Mouse (Mus musculus): ENCODE data around the gene Tnfrsf13b. TPM values are rescaled to one million over a fixed set of nuclear protein-coding genes. Genes with fewer than 3 reads are reported as not detected.
"Not testable (repeated sequence)": the region's sequence is repeated elsewhere in the genome, so short reads cannot be mapped to it uniquely, and the experiment has no call there.

Tnfrsf13b gene
- polyA plus RNA-seq, 1 experiment from 2014 or later, result 3.3 TPM

DNA sequence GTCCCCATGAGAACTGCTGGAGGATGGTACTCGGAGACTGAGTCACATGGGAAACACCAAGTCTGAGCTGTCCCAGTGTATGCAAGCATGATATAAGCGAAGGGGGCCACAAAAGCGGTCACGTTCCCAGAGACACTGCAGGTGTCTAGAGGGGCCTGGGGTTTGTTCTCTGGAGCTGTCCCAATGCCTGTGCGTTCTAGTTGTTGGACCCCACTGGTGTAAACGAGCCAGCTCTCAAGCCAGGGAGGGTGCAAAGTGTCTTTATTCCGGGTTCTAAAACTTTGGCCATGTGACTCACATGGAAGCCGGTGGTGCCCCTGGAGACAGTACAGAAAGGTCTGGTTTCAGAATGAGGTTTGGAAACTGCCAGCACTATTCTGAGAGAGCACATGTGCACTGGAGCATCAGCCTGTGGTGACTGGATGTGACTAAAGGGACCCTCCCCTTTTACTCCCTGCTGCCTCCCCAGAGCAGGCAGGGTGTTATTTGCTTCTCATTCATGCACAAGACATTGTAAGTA lies 3.7 kb upstream of the Tnfrsf13b start:
- Histone ChIP-seq H3K4me2 (ENCODE audit: low read depth, low read length) (no peak overlapping the region), H3K9ac (ENCODE audit: low read length) (no peak overlapping the region), H3K9me3 (ENCODE audit: control insufficient read depth, low read length) (no peaks in the 10 kb centered on the region), H3K36me3 (ENCODE audit: control insufficient read depth, insufficient read depth, low read length) (no peaks in the 10 kb centered on the region), H3K4me3 (ENCODE audit: low read length) (no peak overlapping the region), H3K27me3 (ENCODE audit: control insufficient read depth, insufficient read depth, low read depth, low read length) (no peaks in the 10 kb centered on the region), H3K4me1 (replicated peaks; ENCODE audit: control insufficient read depth, insufficient read depth, low read length) (no peaks in the 10 kb centered on the region), H3K27ac (ENCODE audit: low read length) (no peak overlapping the region)
- WGBS, result 84% methylated on average over 8 of the region's 8 CpGs
- no peak for ATAC-seq (ENCODE audit: low read depth)

DNA sequence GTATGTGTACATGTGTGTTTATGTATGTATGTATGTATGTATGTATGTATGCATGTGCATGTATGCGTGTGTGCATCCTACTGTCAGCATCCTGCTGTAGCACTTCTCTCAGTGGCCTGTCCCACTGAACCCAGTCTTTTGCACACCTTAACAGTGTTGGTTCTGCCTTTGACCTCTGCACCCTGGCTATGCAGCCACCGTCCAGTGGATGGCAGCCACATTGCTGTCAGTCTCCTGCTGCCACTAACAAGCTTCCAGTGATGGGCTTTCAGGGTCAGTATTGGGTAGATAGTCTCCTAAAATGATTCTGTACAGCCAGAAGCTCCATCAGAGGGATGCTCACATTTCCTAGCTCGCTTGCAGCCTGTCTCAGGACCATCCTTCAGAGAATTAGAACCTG lies 2.7 kb upstream of the Tnfrsf13b start:
- H3K9ac ChIP-seq (ENCODE audit: low read length), result no peak overlapping the region
- H3K4me1 ChIP-seq (replicated peaks; ENCODE audit: control insufficient read depth, insufficient read depth, low read length), result no peaks in the 10 kb centered on the region
- 54% methylated on average over 3 of the region's 3 CpGs for whole genome bisulfite sequencing
- H3K36me3 ChIP-seq (ENCODE audit: control insufficient read depth, insufficient read depth, low read length), result no peaks in the 10 kb centered on the region
- no peak for ATAC-seq (ENCODE audit: low read depth)
- H3K4me3 ChIP-seq (ENCODE audit: low read length), result no peak overlapping the region
- no peaks in the 10 kb centered on the region for H3K27me3 ChIP-seq (ENCODE audit: control insufficient read depth, insufficient read depth, low read depth, low read length)
- no peaks in the 10 kb centered on the region for H3K9me3 ChIP-seq (ENCODE audit: control insufficient read depth, low read length)
- H3K4me2 ChIP-seq (ENCODE audit: low read depth, low read length), result no peak overlapping the region
- H3K27ac ChIP-seq (ENCODE audit: low read length), result no peak overlapping the region

GRCm38 (mm10) chr11:61125970-61126369 lies 585 bp upstream of the Tnfrsf13b start:
- 79% methylated on average over 5 of the region's 5 CpGs for WGBS
- Histone ChIP-seq H3K9ac (ENCODE audit: low read length) (no peak overlapping the region), H3K36me3 (ENCODE audit: control insufficient read depth, insufficient read depth, low read length) (no peaks in the 10 kb centered on the region), H3K4me1 (replicated peaks; ENCODE audit: control insufficient read depth, insufficient read depth, low read length) (no peaks in the 10 kb centered on the region), H3K4me2 (ENCODE audit: low read depth, low read length) (no peak overlapping the region), H3K9me3 (ENCODE audit: control insufficient read depth, low read length) (no peaks in the 10 kb centered on the region), H3K27me3 (ENCODE audit: control insufficient read depth, insufficient read depth, low read depth, low read length) (no peaks in the 10 kb centered on the region), H3K4me3 (ENCODE audit: low read length) (no peak overlapping the region), H3K27ac (ENCODE audit: low read length) (no peak overlapping the region)
- ATAC-seq (ENCODE audit: low read depth), result no peak

DNA sequence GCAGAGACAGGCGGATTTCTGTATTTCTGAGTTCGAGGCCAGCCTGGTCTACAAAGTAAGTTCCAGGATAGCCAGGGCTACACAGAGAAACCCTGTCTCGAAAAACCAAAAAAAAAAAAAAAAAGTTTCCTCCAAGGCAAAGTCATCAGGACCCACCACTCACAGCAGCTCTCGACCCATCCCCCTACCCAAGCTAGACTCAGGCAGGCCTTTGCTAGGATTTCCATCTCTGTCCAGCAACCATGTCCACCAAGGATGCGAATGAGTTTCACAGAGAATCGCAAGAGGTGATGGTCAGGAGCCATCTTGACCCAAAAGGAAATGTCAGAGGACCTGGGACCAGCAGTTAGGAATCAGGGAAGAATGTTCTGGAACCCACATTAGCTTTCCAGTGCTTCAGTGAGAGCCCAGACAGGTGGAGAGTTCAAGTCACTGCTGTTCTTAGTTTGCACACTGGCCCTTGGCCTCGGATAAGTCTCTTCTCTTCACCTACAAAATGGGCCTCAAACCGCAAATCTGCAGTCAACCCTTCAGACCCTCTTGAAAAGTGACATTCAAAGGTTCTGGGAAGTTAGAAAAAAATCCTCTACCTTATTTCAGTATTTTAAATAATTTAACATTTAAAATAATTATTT lies 983 bp downstream of the Tnfrsf13b start:
- Histone ChIP-seq H3K27me3 (ENCODE audit: control insufficient read depth, insufficient read depth, low read depth, low read length) (no peaks in the 10 kb centered on the region), H3K4me2 (ENCODE audit: low read depth, low read length) (no peak overlapping the region), H3K9me3 (ENCODE audit: control insufficient read depth, low read length) (no peaks in the 10 kb centered on the region), H3K4me1 (replicated peaks; ENCODE audit: control insufficient read depth, insufficient read depth, low read length) (no peaks in the 10 kb centered on the region), H3K36me3 (ENCODE audit: control insufficient read depth, insufficient read depth, low read length) (no peaks in the 10 kb centered on the region), H3K9ac (ENCODE audit: low read length) (no peak overlapping the region), H3K4me3 (ENCODE audit: low read length) (no peak overlapping the region), H3K27ac (ENCODE audit: low read length) (no peak overlapping the region)
- 87% methylated on average over 8 of the region's 8 CpGs for WGBS
- no peak for ATAC-seq (ENCODE audit: low read depth)

GRCm38 (mm10) chr11:61129305-61129704 lies 2.8 kb downstream of the Tnfrsf13b start:
- no peak overlapping the region for H3K4me3 ChIP-seq (ENCODE audit: low read length)
- WGBS, result 45% methylated on average over 10 of the region's 10 CpGs
- no peak for ATAC-seq (ENCODE audit: low read depth)

GRCm38 (mm10) chr11:61130646-61131045 lies 4.1 kb downstream of the Tnfrsf13b start:
- H3K36me3 ChIP-seq (ENCODE audit: control insufficient read depth, insufficient read depth, low read length); H3K27ac ChIP-seq (ENCODE audit: low read length); H3K9ac ChIP-seq (ENCODE audit: low read length); H3K27me3 ChIP-seq (ENCODE audit: control insufficient read depth, insufficient read depth, low read depth, low read length); H3K4me1 ChIP-seq (replicated peaks; ENCODE audit: control insufficient read depth, insufficient read depth, low read length); ATAC-seq (ENCODE audit: low read depth); H3K4me3 ChIP-seq (ENCODE audit: low read length); H3K9me3 ChIP-seq (ENCODE audit: control insufficient read depth, low read length); H3K4me2 ChIP-seq (ENCODE audit: low read depth, low read length): not testable (repeated sequence)
- 74% methylated on average over 4 of the region's 4 CpGs for WGBS

More at GRCm38 (mm10) chr11:61129305-61129704, 2.8 kb downstream of the Tnfrsf13b start:
- no peak overlapping the region for H3K4me2 ChIP-seq (ENCODE audit: low read depth, low read length)
- no peaks in the 10 kb centered on the region for H3K36me3 ChIP-seq (ENCODE audit: control insufficient read depth, insufficient read depth, low read length)
- H3K27ac ChIP-seq (ENCODE audit: low read length), result no peak overlapping the region
- H3K27me3 ChIP-seq (ENCODE audit: control insufficient read depth, insufficient read depth, low read depth, low read length), result no peaks in the 10 kb centered on the region
- no peaks in the 10 kb centered on the region for H3K4me1 ChIP-seq (replicated peaks; ENCODE audit: control insufficient read depth, insufficient read depth, low read length)
- H3K9me3 ChIP-seq (ENCODE audit: control insufficient read depth, low read length), result no peaks in the 10 kb centered on the region
- no peak overlapping the region for H3K9ac ChIP-seq (ENCODE audit: low read length)

DNA sequence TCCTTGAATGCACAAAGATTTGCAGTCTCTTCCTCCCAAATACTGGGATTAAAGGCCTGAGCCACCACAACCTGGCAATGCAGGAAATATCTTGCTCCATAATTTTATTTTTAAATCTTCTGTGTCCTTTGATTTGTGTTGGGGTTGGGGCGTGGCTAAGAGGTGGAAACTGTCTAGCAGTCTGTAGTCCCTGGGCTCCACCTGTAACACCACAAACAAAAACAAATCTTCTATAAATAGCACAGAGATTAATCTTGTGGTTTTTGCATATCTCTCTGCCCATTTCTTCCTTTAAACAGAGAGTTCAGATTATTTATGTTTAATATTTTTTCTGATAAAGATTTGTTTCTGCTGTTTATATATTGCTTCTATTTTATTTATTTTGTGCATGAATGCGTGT lies 6.4 kb downstream of the Tnfrsf13b start:
- no peak overlapping the region for H3K27ac ChIP-seq (ENCODE audit: low read length)
- no peaks in the 10 kb centered on the region for H3K9me3 ChIP-seq (ENCODE audit: control insufficient read depth, low read length)
- H3K9ac ChIP-seq (ENCODE audit: low read length), result no peak overlapping the region
- H3K4me1 ChIP-seq (replicated peaks; ENCODE audit: control insufficient read depth, insufficient read depth, low read length), result no peaks in the 10 kb centered on the region
- no peaks in the 10 kb centered on the region for H3K27me3 ChIP-seq (ENCODE audit: control insufficient read depth, insufficient read depth, low read depth, low read length)
- H3K4me3 ChIP-seq (ENCODE audit: low read length), result no peak overlapping the region
- no peak for ATAC-seq (ENCODE audit: low read depth)
- 62% methylated on average over 2 of the region's 2 CpGs for WGBS
- no peaks in the 10 kb centered on the region for H3K36me3 ChIP-seq (ENCODE audit: control insufficient read depth, insufficient read depth, low read length)
- H3K4me2 ChIP-seq (ENCODE audit: low read depth, low read length), result no peak overlapping the region

DNA sequence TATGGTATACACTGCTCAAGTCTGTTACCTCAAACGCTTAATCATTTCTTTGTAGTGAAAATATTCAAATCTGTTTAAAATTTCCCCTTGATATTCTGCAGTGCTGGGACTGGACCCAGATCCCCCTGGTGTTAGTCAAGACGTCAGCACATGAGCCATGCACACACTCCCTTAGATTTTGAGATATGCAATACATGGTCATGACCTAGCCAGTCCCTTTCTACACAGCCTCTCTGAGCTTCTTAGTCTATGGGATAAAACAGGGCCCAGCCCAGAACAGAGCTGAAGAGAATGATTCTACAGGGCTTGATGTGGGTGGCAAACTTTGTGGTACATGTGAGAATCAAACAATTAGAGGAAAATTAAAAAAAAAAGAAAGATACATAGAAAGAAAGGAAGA lies 15.1 kb downstream of the Tnfrsf13b start:
- Histone ChIP-seq H3K4me1 (replicated peaks; ENCODE audit: control insufficient read depth, insufficient read depth, low read length) (no peaks in the 10 kb centered on the region), H3K36me3 (ENCODE audit: control insufficient read depth, insufficient read depth, low read length) (no peaks in the 10 kb centered on the region), H3K9me3 (ENCODE audit: control insufficient read depth, low read length) (no peaks in the 10 kb centered on the region), H3K4me2 (ENCODE audit: low read depth, low read length) (no peak overlapping the region), H3K27me3 (ENCODE audit: control insufficient read depth, insufficient read depth, low read depth, low read length) (no peaks in the 10 kb centered on the region), H3K9ac (ENCODE audit: low read length) (no peak overlapping the region), H3K27ac (ENCODE audit: low read length) (no peak overlapping the region), H3K4me3 (ENCODE audit: low read length) (no peak overlapping the region)
- ATAC-seq (ENCODE audit: low read depth), result no peak
- 71% methylated on average over 2 of the region's 2 CpGs for WGBS

- Histone ChIP-seq H3K9me3 (ENCODE audit: control insufficient read depth, low read length) (no peaks in the 10 kb centered on the region), H3K27me3 (ENCODE audit: control insufficient read depth, insufficient read depth, low read depth, low read length) (no peaks in the 10 kb centered on the region), H3K36me3 (ENCODE audit: control insufficient read depth, insufficient read depth, low read length) (no peaks in the 10 kb centered on the region), H3K27ac (ENCODE audit: low read length) (no peak overlapping the region), H3K4me3 (ENCODE audit: low read length) (no peak overlapping the region; the same call in 1 of the 2 replicates), H3K9ac (ENCODE audit: low read length) (no peak overlapping the region), H3K4me2 (ENCODE audit: low read depth, low read length) (no peak overlapping the region; the same call in 1 of the 2 replicates), H3K4me1 (replicated peaks; ENCODE audit: control insufficient read depth, insufficient read depth, low read length) (no peaks in the 10 kb centered on the region)
- no peak for ATAC-seq (ENCODE audit: low read depth)
- 47% methylated on average over 3 of the region's 3 CpGs for WGBS
These were observed 15.7 kb downstream of the Tnfrsf13b start for GRCm38 (mm10) chr11:61142262-61142661.

All from lung, embryonic 16.5 days (tissue).